Mouse (Mus musculus) brain, embryonic 14.5 days (tissue): Measurements from ENCODE around the gene Elavl3. TPM values are rescaled to one million over a fixed set of nuclear protein-coding genes. Genes with fewer than 3 reads are reported as not detected.
"Not testable (repeated sequence)": the region's sequence is repeated elsewhere in the genome, so short reads cannot be mapped to it uniquely, and the experiment has no call there.

Source experiments
- DNase-seq: peaks from one replicate; pipeline ENCODE4 v3.0.0-alpha.2; 2011; ENCODE audit warnings: low read depth
- CTCF ChIP-seq: fragments of 200-500 bp; IDR thresholded peaks from 2 replicates; pipeline ENCODE4 v1.5.1; 2012; ENCODE audit warnings: inconsistent platforms, mild to moderate bottlenecking, moderate library complexity, borderline replicate concordance; ENCODE audit not compliant: insufficient read depth, insufficient read length; ENCODE audit errors: extremely low read depth
- POLR2A ChIP-seq: fragments of 200-500 bp; IDR thresholded peaks from 2 replicates; pipeline ENCODE4 v1.6.1; 2012; ENCODE audit warnings: mild to moderate bottlenecking, inconsistent platforms, borderline replicate concordance; ENCODE audit not compliant: poor library complexity, insufficient read depth, insufficient read length, severe bottlenecking; ENCODE audit errors: extremely low read depth
- polyA plus RNA-seq: library from polyadenylated mRNA; depleted of rRNA; stranded (reverse); fragments of >200 nt; gene quantifications from 2 replicates; pipeline ENCODE4 v1.2.3, GENCODE M21; 2012; rRNA removed

The Elavl3 gene
- polyA plus RNA-seq = 203 and 265 TPM in 2 replicates

- peak; percentile 98 for TF ChIP-seq POLR2A
- TF ChIP-seq CTCF = no peak
- peak; percentile 95 for DNase-seq
These were observed at the start of gene Elavl3 for GRCm38 (mm10) chr9:22051958-22052254. Gene Elavl3, minus strand, starts transcription at chr9:22052023.

- TF ChIP-seq CTCF (no peak), POLR2A (no peak)
- no peak for DNase-seq
These were observed 48.1 kb upstream of the Elavl3 start for GRCm38 (mm10) chr9:22099922-22100321.

- DNase-seq = peak; percentile 21
- TF ChIP-seq CTCF = no peak
- no peak for TF ChIP-seq POLR2A
These were observed 47.3 kb upstream of the Elavl3 start, which contains the start of gene Cnn1 for GRCm38 (mm10) chr9:22098993-22099696. Gene Cnn1, plus strand, starts transcription at chr9:22099216.

- TF ChIP-seq CTCF (peak; percentile 63), POLR2A (no peak)
- DNase-seq = peak; percentile 73
These were observed 44.1 kb upstream of the Elavl3 start for GRCm38 (mm10) chr9:22095854-22096307.

- TF ChIP-seq CTCF = no peak
- DNase-seq = no peak
These were observed 40.9 kb upstream of the Elavl3 start for GRCm38 (mm10) chr9:22092746-22093145.

- TF ChIP-seq CTCF = no peak
- no peak for TF ChIP-seq POLR2A
- DNase-seq = no peak
These were observed 38.2 kb upstream of the Elavl3 start for GRCm38 (mm10) chr9:22089986-22090385.

- no peak for TF ChIP-seq CTCF
- no peak for TF ChIP-seq POLR2A
- DNase-seq = no peak
These were observed 37.5 kb upstream of the Elavl3 start for GRCm38 (mm10) chr9:22089281-22089680.

- DNase-seq = no peak
- TF ChIP-seq CTCF = no peak
- no peak for TF ChIP-seq POLR2A
These were observed 35.3 kb upstream of the Elavl3 start for GRCm38 (mm10) chr9:22087034-22087618.

GRCm38 (mm10) chr9:22086012-22086411 lies 34.2 kb upstream of the Elavl3 start:
- TF ChIP-seq CTCF (no peak), POLR2A (no peak)
- no peak for DNase-seq

GRCm38 (mm10) chr9:22085022-22085834 lies 33.4 kb upstream of the Elavl3 start, which contains the start of gene Ecsit:
Gene Ecsit, minus strand, starts transcription at chr9:22085438.
- peak; percentile 57; the same call in 1 of the 2 replicates for TF ChIP-seq POLR2A
- TF ChIP-seq CTCF = no peak
- peak; percentile 98 for DNase-seq

- TF ChIP-seq POLR2A (no peak), CTCF (no peak)
- DNase-seq = no peak
These were observed 32.8 kb upstream of the Elavl3 start for GRCm38 (mm10) chr9:22084667-22085021.

GRCm38 (mm10) chr9:22076223-22076622 lies 24.4 kb upstream of the Elavl3 start:
- TF ChIP-seq POLR2A (no peak), CTCF (no peak)

GRCm38 (mm10) chr9:22075778-22076177 lies 24.0 kb upstream of the Elavl3 start:
- DNase-seq = not testable (repeated sequence)

More at GRCm38 (mm10) chr9:22076223-22076622, 24.4 kb upstream of the Elavl3 start:
- DNase-seq = no peak
